ENCODE assay signal across 8 mouse cellular contexts in the genomic region with DNA sequence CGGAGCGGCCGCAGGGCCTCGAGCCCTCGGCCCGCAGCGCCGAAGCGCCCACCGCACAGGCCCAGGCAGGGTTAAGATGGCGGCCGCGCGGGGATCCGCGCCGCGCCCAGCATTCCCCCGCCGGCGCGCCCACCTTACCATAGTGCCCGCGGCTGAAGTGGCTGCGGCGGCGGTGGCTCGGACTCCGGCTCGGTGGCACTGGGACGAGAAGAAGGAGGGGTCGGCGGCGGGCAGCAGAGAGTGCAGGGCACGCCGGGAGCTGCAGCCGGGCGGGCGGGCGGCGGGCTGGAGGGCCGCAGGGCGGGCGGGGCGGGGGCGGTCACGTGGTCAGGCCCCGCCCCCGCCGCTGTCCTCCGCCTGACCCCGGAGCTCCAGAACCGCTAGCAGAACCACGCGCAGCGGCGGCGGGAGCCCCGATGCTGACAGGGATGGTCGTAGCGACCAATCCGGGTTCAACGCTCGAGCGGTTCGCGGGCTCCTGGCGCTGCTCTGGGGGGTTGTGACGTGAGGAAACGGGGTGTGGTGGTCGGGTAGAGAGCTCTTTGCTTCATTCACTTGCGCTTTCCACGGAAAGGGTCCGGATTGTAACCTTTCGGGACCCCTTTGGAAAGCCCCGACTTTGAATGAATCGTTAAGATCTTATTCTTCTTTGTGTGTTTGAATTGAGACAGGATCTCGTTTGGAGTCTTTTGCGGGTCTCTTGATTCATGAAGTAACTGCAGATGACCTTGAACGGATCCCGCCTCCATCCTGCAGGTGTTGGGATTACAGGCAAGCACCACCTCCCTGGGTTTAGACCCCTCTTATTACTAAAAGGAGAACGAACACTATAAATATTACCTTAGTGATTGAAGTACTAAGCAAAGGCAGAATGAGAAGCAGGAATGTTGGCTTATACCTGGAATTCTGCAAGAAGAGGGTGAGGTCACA. TPM values are rescaled to one million over a fixed set of nuclear protein-coding genes. Genes with fewer than 3 reads are reported as not detected.
A peak's percentile ranks its signal among the peaks of the same experiment; 100 is the strongest.
DNase-seq lines count a peak whose midpoint lies in the region; ATAC-seq lines count a peak whose summit lies in the region.

A gene (minus strand): TSS at position 272 of the 930 bp plus-strand sequence.

- H3K9me3 ChIP-seq in intestine, embryonic 16.5 days (ENCODE audit: control insufficient read depth, low read length), result peaks cover 4% of the 10 kb centered on the region; the same call in 1 of the 2 replicates

- WGBS in intestine, embryonic 16.5 days, result under 1% methylated on average over 63 of the region's 82 CpGs

- peak within 1 kb of the TSS; percentile 99 for H3K27ac ChIP-seq in intestine, embryonic 16.5 days (ENCODE audit: low read length)

- peak within 1 kb of the TSS; percentile 100 for H3K9ac ChIP-seq in intestine, embryonic 16.5 days (ENCODE audit: low read depth, low read length)

- ATAC-seq in intestine, embryonic 16.5 days, result peak; percentile 94

- no peaks in the 10 kb centered on the region for H3K36me3 ChIP-seq in intestine, embryonic 16.5 days (ENCODE audit: control insufficient read depth, insufficient read depth, low read length)

- H3K4me1 ChIP-seq in intestine, embryonic 16.5 days (ENCODE audit: control insufficient read depth, insufficient read depth, low read length), result peaks cover 11% of the 10 kb centered on the region

- intact Hi-C loops in left cerebral cortex, postnatal 25 days (cut with DNase I), result loop anchor here (1.0 to 5.0 kb wide), 3 partner anchors 28 to 124 kb away; a partner anchor contains a TSS

- peak; percentile 76 for DNase-seq in adrenal gland, adult 8-10 months
- peak; percentile 73 for DNase-seq in embryo, embryonic 11.5 days (ENCODE audit: low read depth, low spot score)
- DNase-seq in gastrocnemius, postnatal 4 days (ENCODE audit: low spot score in 2 of 2), result peak; percentile 74 to 86
- DNase-seq in left cerebral cortex, postnatal 25 days (ENCODE audit: low spot score in 2 of 2), result peak; percentile 85 to 90
- DNase-seq in mesoderm, embryonic 11.5 days (ENCODE audit: low read depth, low spot score), result peak; percentile 88
- peak; percentile 85 for DNase-seq in right cerebral cortex, postnatal 25 days
- peak; percentile 71 to 78 for DNase-seq in urinary bladder, postnatal 36 days (ENCODE audit: low spot score in 2 of 2)

- peak within 1 kb of the TSS; percentile 98 for H3K4me3 ChIP-seq in intestine, embryonic 16.5 days (ENCODE audit: low read length)

- H3K4me2 ChIP-seq in intestine, embryonic 16.5 days (ENCODE audit: low read depth, low read length), result peak within 1 kb of the TSS; percentile 69

- H3K27me3 ChIP-seq in intestine, embryonic 16.5 days (replicated peaks; ENCODE audit: control insufficient read depth, insufficient read depth, low read length), result no peaks in the 10 kb centered on the region

RNA-seq across cellular contexts. Expression of the gene that starts here (rescaled TPM):
- total RNA-seq in adrenal gland, adult 8-10 months (2022), result 100 to 1,000 TPM; 123 to 143 (median 139) TPM
- total RNA-seq in gastrocnemius, postnatal 4 days (2021), result 100 to 1,000 TPM; 825 to 895 TPM
- polyA plus RNA-seq in intestine, embryonic 16.5 days (2015; fragmentation: Nextera tagmentation; extraction: Ambion mirVana), result 157 and 161 TPM in 2 replicates
- 100 to 1,000 TPM; 111 to 116 TPM for total RNA-seq in left cerebral cortex, postnatal 25 days (2021)

Comparison
In these comparisons a context has a peak if more than half of its experiments do, and no peak if none do; other contexts are left out.
1. Peak in every context shown above with its lines: DNase-seq, ATAC-seq, H3K4me3 ChIP-seq and H3K27ac ChIP-seq.
2. RNA of the gene that starts here (total RNA-seq): 825 to 895 TPM in gastrocnemius, postnatal 4 days; 123 to 143 TPM in adrenal gland, adult 8-10 months and 111 to 116 TPM in left cerebral cortex, postnatal 25 days; every median in the first group is over 4 times any median in the second.